Mouse (Mus musculus) lung, postnatal 0 days (tissue): ENCODE data around the gene Col4a3. TPM values are rescaled to one million over a fixed set of nuclear protein-coding genes. Genes with fewer than 3 reads are reported as not detected.

Experiments used
- ATAC-seq: fragments of 200-750 bp; cut with Nextera tagmentation; 2 replicates; pipeline ENCODE4 v1.8.0; 2017; ENCODE audit warnings: moderate library complexity
- DNase-seq: peaks from one replicate; pipeline ENCODE4 v3.0.0-alpha.2; 2016; ENCODE audit warnings: low spot score
- H3K27ac ChIP-seq: fragments of 300-500 bp; sonication (generic); 2 replicates; pipeline ENCODE4 v1.5.1; 2014; ENCODE audit warnings: antibody characterized with exemption, mild to moderate bottlenecking, low read length, mixed read lengths
- H3K27me3 ChIP-seq: fragments of 300-500 bp; sonication (generic); replicated peaks from 2 replicates; pipeline ENCODE4 v1.6.1; 2014; ENCODE audit warnings: low read length, mixed read lengths; ENCODE audit not compliant: insufficient read depth
- H3K36me3 ChIP-seq: fragments of 300-500 bp; sonication (generic); 2 replicates; pipeline ENCODE4 v1.6.1; 2014; ENCODE audit warnings: low read length, mixed read lengths; ENCODE audit not compliant: insufficient read depth
- H3K4me1 ChIP-seq: fragments of 300-500 bp; sonication (generic); 2 replicates; pipeline ENCODE4 v1.6.1; 2014; ENCODE audit warnings: antibody characterized with exemption, low read depth, low read length, mixed read lengths; ENCODE audit not compliant: insufficient read depth
- H3K4me2 ChIP-seq: fragments of 300-500 bp; sonication (generic); replicated peaks from 2 replicates; pipeline ENCODE4 v1.6.1; 2014; ENCODE audit warnings: low read depth, mild to moderate bottlenecking, low read length, moderate library complexity, mixed read lengths
- H3K4me3 ChIP-seq: fragments of 300-500 bp; sonication (generic); 2 replicates; pipeline ENCODE4 v1.5.1; 2014; ENCODE audit warnings: low read depth, low read length
- H3K9ac ChIP-seq: fragments of 300-500 bp; sonication (generic); replicated peaks from 2 replicates; pipeline ENCODE4 v1.6.1; 2014; ENCODE audit warnings: low read depth, mild to moderate bottlenecking
- H3K9me3 ChIP-seq: fragments of 300-500 bp; sonication (generic); 2 replicates; pipeline ENCODE4 v1.6.1; 2016; ENCODE audit warnings: low read length, mixed read lengths
- CTCF ChIP-seq: IDR thresholded peaks from 2 replicates; pipeline ENCODE4 v1.5.1; 2016; ENCODE audit warnings: antibody characterized with exemption, mild to moderate bottlenecking
- EP300 ChIP-seq: IDR thresholded peaks from 2 replicates; pipeline ENCODE4 v1.6.1; 2016; ENCODE audit warnings: antibody characterized with exemption, mild to moderate bottlenecking, control low read depth
- WGBS: fragments of 180-500 bp; shearing (Covaris S2); extraction: QIAGEN DNeasy Blood & Tissue Kit; methylation state at CpG from one replicate; pipeline ENCODE4 v1.1.7; 2014; 5-methylcytosine and 5-hydroxymethylcytosine counted together
- polyA plus RNA-seq: library from polyadenylated mRNA; unstranded; fragments of >200 nt; fragmentation: Nextera tagmentation; extraction: Ambion mirVana; gene quantifications from 2 replicates; pipeline ENCODE4 v1.2.1, GENCODE M21; 2015

Col4a3 gene
- polyA plus RNA-seq, 1 experiment from 2014 or later: 114 TPM

DNA sequence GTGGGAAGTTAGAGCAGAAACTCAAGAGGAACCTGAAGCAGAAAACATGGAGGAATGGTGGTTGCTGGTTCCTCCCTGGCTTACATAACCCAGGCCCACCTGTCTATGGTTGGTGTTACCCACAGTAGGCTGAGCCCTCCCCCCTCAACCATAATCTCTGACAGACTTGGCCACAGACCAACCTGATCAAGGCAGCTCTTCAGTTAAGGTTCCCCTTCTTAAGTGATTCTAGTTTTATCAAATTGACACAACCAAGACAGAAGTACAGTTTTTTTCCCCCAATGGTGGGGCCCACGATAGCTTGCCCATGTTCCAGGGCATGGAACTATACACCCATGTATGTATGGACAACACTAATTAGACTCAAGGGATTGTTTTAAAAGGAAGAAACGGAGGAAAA lies 100.1 kb downstream of the Col4a3 start:
- Histone ChIP-seq H3K9ac (no peak overlapping the region), H3K27ac (no peak overlapping the region), H3K4me1 (no peaks in the 10 kb centered on the region), H3K27me3 (no peaks in the 10 kb centered on the region), H3K4me3 (no peak overlapping the region), H3K4me2 (no peak overlapping the region), H3K9me3 (no peaks in the 10 kb centered on the region), H3K36me3 (no peaks in the 10 kb centered on the region)
- no peak for TF ChIP-seq EP300
- no peak for TF ChIP-seq CTCF
- no peak for ATAC-seq
- DNase-seq: no peak
- WGBS: 87% methylated on average over 2 of the region's 2 CpGs

DNA sequence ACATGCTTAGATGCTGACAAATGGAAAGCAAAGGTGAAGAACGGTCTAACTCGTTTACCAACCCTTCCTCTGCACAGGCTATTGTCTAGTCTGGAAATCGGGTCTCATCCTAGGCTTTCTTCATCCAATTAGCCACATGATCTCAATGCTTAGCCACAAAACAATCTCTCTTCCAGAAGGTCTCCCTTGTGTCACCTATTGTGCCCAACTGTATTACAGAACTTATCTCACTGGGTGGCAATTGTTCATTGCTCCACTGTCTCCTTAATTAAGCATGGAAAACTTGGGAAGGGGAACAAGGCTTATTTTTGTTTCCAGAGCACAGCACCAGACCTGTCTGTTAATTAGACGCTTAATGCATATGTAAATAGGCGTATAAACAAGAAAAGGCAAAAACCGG lies 101.2 kb downstream of the Col4a3 start:
- Histone ChIP-seq H3K27ac (no peak overlapping the region), H3K9me3 (no peaks in the 10 kb centered on the region), H3K36me3 (no peaks in the 10 kb centered on the region), H3K27me3 (no peaks in the 10 kb centered on the region), H3K4me1 (no peaks in the 10 kb centered on the region), H3K4me2 (no peak overlapping the region), H3K9ac (no peak overlapping the region), H3K4me3 (no peak overlapping the region)
- ATAC-seq: no peak
- TF ChIP-seq CTCF: no peak
- no peak for TF ChIP-seq EP300
- WGBS: 84% methylated on average over 6 of the region's 6 CpGs
- no peak for DNase-seq

DNA sequence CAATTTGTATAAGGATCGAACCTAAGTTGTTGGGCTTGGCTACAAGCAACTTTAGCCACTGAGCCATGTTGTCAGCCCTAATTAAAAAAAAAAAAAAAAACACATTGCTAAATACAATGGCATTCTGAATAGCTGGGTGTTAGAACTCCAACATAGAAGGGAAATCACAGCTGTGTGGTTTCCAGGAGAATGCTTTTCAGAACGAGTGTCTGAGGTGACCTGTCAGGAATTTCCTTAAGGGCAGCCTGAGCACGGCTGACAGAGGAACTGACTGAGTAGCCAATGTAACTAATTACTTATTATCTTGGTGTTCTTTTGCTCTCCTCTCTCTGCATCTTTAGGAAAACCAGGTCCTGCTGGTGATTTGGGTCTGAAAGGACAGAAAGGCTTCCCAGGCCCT lies 109.2 kb downstream of the Col4a3 start:
- H3K27ac ChIP-seq: no peak overlapping the region
- ATAC-seq: no peak
- H3K4me3 ChIP-seq: no peak overlapping the region
- no peak for DNase-seq
- no peaks in the 10 kb centered on the region for H3K4me1 ChIP-seq
- WGBS: 43% methylated on average over 3 of the region's 3 CpGs
- H3K36me3 ChIP-seq: no peaks in the 10 kb centered on the region
- no peak overlapping the region for H3K9ac ChIP-seq
- no peaks in the 10 kb centered on the region for H3K27me3 ChIP-seq
- TF ChIP-seq CTCF: no peak
- no peak overlapping the region for H3K4me2 ChIP-seq
- no peaks in the 10 kb centered on the region for H3K9me3 ChIP-seq

- DNase-seq (peak; percentile 84), ATAC-seq (peak; percentile 91)
- Histone ChIP-seq H3K4me3 (no peak overlapping the region), H3K9me3 (no peaks in the 10 kb centered on the region), H3K36me3 (no peaks in the 10 kb centered on the region), H3K4me2 (no peak overlapping the region), H3K4me1 (no peaks in the 10 kb centered on the region; the same call in 1 of the 2 replicates), H3K27ac (no peak overlapping the region), H3K27me3 (no peaks in the 10 kb centered on the region), H3K9ac (no peak overlapping the region)
- TF ChIP-seq CTCF (no peak), EP300 (peak; percentile 81)
- WGBS: 37% methylated on average over 9 of the region's 9 CpGs
Observed at GRCm38 (mm10) chr1:82717816-82718512, 131.2 kb downstream of the Col4a3 start.

GRCm38 (mm10) chr1:82724339-82725025 lies 137.8 kb downstream of the Col4a3 start, which contains the start of gene Mff:
Mff (plus strand) TSS chr1:82724890.
- Histone ChIP-seq H3K9ac (peak within 1 kb of the TSS; percentile 98), H3K27ac (peak within 1 kb of the TSS; percentile 87), H3K4me2 (peak within 1 kb of the TSS; percentile 84), H3K4me1 (peaks cover 3% of the 10 kb centered on the region; the same call in 1 of the 2 replicates), H3K4me3 (peak within 1 kb of the TSS; percentile 98), H3K9me3 (no peaks in the 10 kb centered on the region), H3K36me3 (peaks cover 14% of the 10 kb centered on the region; the same call in 1 of the 2 replicates), H3K27me3 (0 out of 2 replicates have a peak, but pooled peaks cover 3% of the 10 kb centered on the region)
- ATAC-seq (peak; percentile 99), DNase-seq (peak; percentile 97)
- WGBS: 13% methylated on average over 38 of the region's 38 CpGs
- no peak for TF ChIP-seq CTCF
- peak; percentile 67 for TF ChIP-seq EP300

DNA sequence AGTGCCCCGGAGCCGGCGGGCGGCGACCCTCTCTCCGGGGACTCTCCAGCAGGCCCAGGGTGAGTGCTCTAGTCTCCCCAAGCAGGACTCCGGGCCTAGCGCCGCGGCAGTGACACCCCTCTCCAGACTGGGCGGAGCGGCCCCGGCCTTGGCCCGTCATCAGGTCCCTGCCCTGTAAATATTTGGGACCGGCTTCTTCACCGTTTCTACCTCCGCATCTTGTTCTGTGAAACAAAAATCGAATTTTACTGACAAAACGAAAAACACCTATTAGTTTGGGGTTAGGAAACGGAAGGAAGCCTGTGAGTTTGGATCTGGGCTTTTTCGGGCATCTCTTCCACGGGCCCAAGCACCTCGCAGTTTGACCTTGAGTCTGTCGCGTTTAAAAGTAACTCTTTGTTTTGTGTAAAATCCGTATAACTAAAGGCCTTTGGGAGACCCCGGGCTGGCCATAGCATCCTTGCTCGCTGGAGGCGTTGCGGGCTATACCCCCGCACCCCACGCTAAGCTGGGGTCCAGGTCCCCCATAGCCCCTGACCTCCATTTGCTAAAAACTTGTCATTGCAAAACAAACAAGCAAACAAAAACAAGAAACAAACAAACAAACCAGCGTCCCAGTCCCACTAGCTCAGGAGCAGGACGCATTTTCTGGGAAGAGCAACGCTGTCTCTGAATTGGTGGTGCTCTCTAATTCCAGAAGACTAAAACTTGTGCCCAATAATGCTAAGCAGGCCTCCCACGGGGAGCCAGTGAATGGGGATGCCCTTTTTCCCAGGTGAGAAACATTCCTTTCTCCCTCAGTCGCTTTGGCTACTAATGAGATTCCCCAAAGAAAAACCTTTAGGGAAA lies 138.5 kb downstream of the Col4a3 start:
- no peak for TF ChIP-seq EP300
- no peak for TF ChIP-seq CTCF
- Histone ChIP-seq H3K36me3 (peaks cover 18% of the 10 kb centered on the region; the same call in 1 of the 2 replicates), H3K9ac (peak overlapping the region; percentile 98), H3K4me1 (peaks cover 3% of the 10 kb centered on the region; the same call in 1 of the 2 replicates), H3K27me3 (0 out of 2 replicates have a peak, but pooled peaks cover 3% of the 10 kb centered on the region), H3K4me2 (peak overlapping the region; percentile 84), H3K27ac (peak overlapping the region; percentile 87), H3K9me3 (no peaks in the 10 kb centered on the region), H3K4me3 (peak overlapping the region; percentile 98)
- ATAC-seq (peak; percentile 98), DNase-seq (peak; percentile 84)
- WGBS: 1% methylated on average over 37 of the region's 37 CpGs
